Comparison of ENCODE assay signal across 15 mouse cellular contexts in genomic region chr11:117874419-117874818, GRCm38 (mm10). TPM values are rescaled to one million over a fixed set of nuclear protein-coding genes. Genes with fewer than 3 reads are reported as not detected.
DNase-seq lines count a peak whose midpoint lies in the region; ATAC-seq and TF ChIP-seq lines count a peak whose summit lies in the region.
"Had no signal": no experiment of that assay in that cellular context is flagged by ENCODE, and none has a peak within 500 bp of the region (broad histone marks: within the 10 kb centered on the region; RNA-seq: fewer than 3 reads in every experiment).

No protein-coding gene starts in this region.

- peaks cover 21% of the 10 kb centered on the region for H3K4me1 ChIP-seq in heart, postnatal 0 days (ENCODE audit: control insufficient read depth, insufficient read depth)
- peaks cover 22% of the 10 kb centered on the region; the same call in 1 of the 2 replicates for H3K4me1 ChIP-seq in lung, postnatal 0 days (ENCODE audit: insufficient read depth, low read depth, low read length)
- peaks cover 34% of the 10 kb centered on the region for H3K4me1 ChIP-seq in forebrain, embryonic 16.5 days (replicated peaks; ENCODE audit: control insufficient read depth, insufficient read depth, low read length)

- H3K27me3 ChIP-seq in heart, postnatal 0 days (ENCODE audit: control insufficient read depth, insufficient read depth, low read length): no peaks in the 10 kb centered on the region
- H3K27me3 ChIP-seq in lung, postnatal 0 days (replicated peaks; ENCODE audit: insufficient read depth, low read length): no peaks in the 10 kb centered on the region
- no peaks in the 10 kb centered on the region for H3K27me3 ChIP-seq in forebrain, embryonic 16.5 days (replicated peaks; ENCODE audit: control insufficient read depth, insufficient read depth, low read length)

- peak; percentile 33 for DNase-seq in heart, postnatal 0 days (ENCODE audit: low spot score)
- DNase-seq in heart, adult 9 months (ENCODE audit: low spot score in 2 of 2): no peak
- DNase-seq in lung, postnatal 0 days (ENCODE audit: low spot score): peak; percentile 68
- no peak for DNase-seq in lung, postnatal 10 days
- DNase-seq in ZHBTc4 (ENCODE audit: low read depth, low spot score): peak; percentile 73
- peak; percentile 52 to 66 for DNase-seq in thymus, postnatal 36 days
- DNase-seq in frontal cortex, adult 2 months (ENCODE audit: extremely low spot score in 1 of 2, low spot score in 1 of 2): no peak
- DNase-seq: gastrocnemius, postnatal 36 days; midbrain, embryonic 14.5 days had no signal

- 62% methylated on average over 4 of the region's 4 CpGs for WGBS in heart, postnatal 0 days
- WGBS in lung, postnatal 0 days: 61% methylated on average over 4 of the region's 4 CpGs
- 64% methylated on average over 4 of the region's 4 CpGs for WGBS in forebrain, embryonic 16.5 days

- no peak for ATAC-seq in heart, postnatal 0 days (ENCODE audit: insufficient read depth, low read depth)
- ATAC-seq in lung, postnatal 0 days: no peak
- no peak for ATAC-seq in forebrain, embryonic 16.5 days

- H3K4me3 ChIP-seq in heart, postnatal 0 days (ENCODE audit: low read depth, low read length): no peak overlapping the region
- H3K4me3 ChIP-seq in lung, postnatal 0 days (ENCODE audit: low read depth, low read length): no peak overlapping the region
- no peak overlapping the region for H3K4me3 ChIP-seq in forebrain, embryonic 16.5 days (replicated peaks; ENCODE audit: low read length)

- no peak overlapping the region for H3K9ac ChIP-seq in heart, postnatal 0 days (replicated peaks; ENCODE audit: low read depth, low read length)
- H3K9ac ChIP-seq in lung, postnatal 0 days (replicated peaks; ENCODE audit: low read depth): no peak overlapping the region
- H3K9ac ChIP-seq in forebrain, embryonic 16.5 days (replicated peaks; ENCODE audit: low read depth, low read length): no peak overlapping the region

- peak; percentile 35 for TF ChIP-seq CTCF in heart, postnatal 0 days (IDR thresholded peaks at IDR 0.05; ENCODE audit: low read depth)
- TF ChIP-seq CTCF in lung, postnatal 0 days (IDR thresholded peaks at IDR 0.05): peak; percentile 65

- H3K27ac ChIP-seq in heart, postnatal 0 days (ENCODE audit: low read depth): no peak overlapping the region
- no peak overlapping the region for H3K27ac ChIP-seq in lung, postnatal 0 days (ENCODE audit: low read length)
- H3K27ac ChIP-seq in forebrain, embryonic 16.5 days (ENCODE audit: low read length): no peak overlapping the region

- no peak for TF ChIP-seq EP300 in heart, postnatal 0 days (IDR thresholded peaks at IDR 0.05; ENCODE audit: low read depth)
- no peak for TF ChIP-seq EP300 in lung, postnatal 0 days (IDR thresholded peaks at IDR 0.05)

- H3K9me3 ChIP-seq in heart, postnatal 0 days (replicated peaks; ENCODE audit: control insufficient read depth, low read length): no peaks in the 10 kb centered on the region
- H3K9me3 ChIP-seq in lung, postnatal 0 days (ENCODE audit: low read length): no peaks in the 10 kb centered on the region
- no peaks in the 10 kb centered on the region for H3K9me3 ChIP-seq in forebrain, embryonic 16.5 days (ENCODE audit: control insufficient read depth, low read length)

- H3K4me2 ChIP-seq in heart, postnatal 0 days (ENCODE audit: low read depth, low read length): no peak overlapping the region
- H3K4me2 ChIP-seq in lung, postnatal 0 days (replicated peaks; ENCODE audit: low read depth, low read length): no peak overlapping the region
- H3K4me2 ChIP-seq in forebrain, embryonic 16.5 days (ENCODE audit: low read length): no peak overlapping the region

- no peaks in the 10 kb centered on the region for H3K36me3 ChIP-seq in heart, postnatal 0 days (replicated peaks; ENCODE audit: control insufficient read depth, insufficient read depth, low read length)
- no peaks in the 10 kb centered on the region for H3K36me3 ChIP-seq in lung, postnatal 0 days (ENCODE audit: insufficient read depth, low read length)
- H3K36me3 ChIP-seq in forebrain, embryonic 16.5 days (ENCODE audit: control insufficient read depth, insufficient read depth): no peaks in the 10 kb centered on the region

RNA-seq across cellular contexts. Expression of gene Tha1, which starts 1.1 kb away (rescaled TPM):
- 7.4 and 7.8 TPM in 2 replicates for total RNA-seq in heart, postnatal 0 days (2014; rRNA removed; ENCODE audit: low replicate concordance)
- polyA plus RNA-seq in heart, postnatal 0 days (2015; fragmentation: Nextera tagmentation; extraction: Ambion mirVana): 9.4 and 9.5 TPM in 2 replicates
- 6.3 and 8.4 TPM in 2 replicates for polyA plus RNA-seq in lung, postnatal 0 days (2015; fragmentation: Nextera tagmentation; extraction: Ambion mirVana)
- polyA plus RNA-seq in frontal cortex, adult 2 months (2012; rRNA removed): 9.0 and 9.1 TPM in 2 replicates
- polyA plus RNA-seq in forebrain, embryonic 16.5 days (2015; fragmentation: Nextera tagmentation; extraction: Ambion mirVana): 3.7 and 5.4 TPM in 2 replicates

RNA-seq across cellular contexts. Expression of gene Tmem235, which starts 13.9 kb away (rescaled TPM):
- total RNA-seq in heart, postnatal 0 days (2014; rRNA removed; ENCODE audit: low replicate concordance): not detected in 2 replicates
- polyA plus RNA-seq in heart, postnatal 0 days (2015; fragmentation: Nextera tagmentation; extraction: Ambion mirVana): not detected in 2 replicates
- polyA plus RNA-seq in lung, postnatal 0 days (2015; fragmentation: Nextera tagmentation; extraction: Ambion mirVana): not detected in 2 replicates
- polyA plus RNA-seq in frontal cortex, adult 2 months (2012; rRNA removed): not detected in 2 replicates
- not detected in 2 replicates for polyA plus RNA-seq in forebrain, embryonic 16.5 days (2015; fragmentation: Nextera tagmentation; extraction: Ambion mirVana)
- total RNA-seq: adrenal gland, postnatal 4 days; common myeloid progenitor, adult 5-6 weeks; gastrocnemius, postnatal 36 days; hematopoietic stem cell, adult 5-6 weeks had no signal
- polyA plus RNA-seq: kidney, embryonic 16.5 days; liver, embryonic 16.5 days; midbrain, embryonic 14.5 days had no signal

RNA-seq across cellular contexts. Expression of gene Birc5, which starts 25.4 kb away (rescaled TPM):
- total RNA-seq in heart, postnatal 0 days (2014; rRNA removed; ENCODE audit: low replicate concordance): 36.1 and 56.8 TPM in 2 replicates
- 83.6 and 85.0 TPM in 2 replicates for polyA plus RNA-seq in heart, postnatal 0 days (2015; fragmentation: Nextera tagmentation; extraction: Ambion mirVana)
- 15.0 and 26.2 TPM in 2 replicates for polyA plus RNA-seq in lung, postnatal 0 days (2015; fragmentation: Nextera tagmentation; extraction: Ambion mirVana)
- 2.8 and 3.4 TPM in 2 replicates for polyA plus RNA-seq in frontal cortex, adult 2 months (2012; rRNA removed)
- polyA plus RNA-seq in forebrain, embryonic 16.5 days (2015; fragmentation: Nextera tagmentation; extraction: Ambion mirVana): 72.6 and 82.9 TPM in 2 replicates

RNA-seq across cellular contexts. Expression of gene Tk1, which starts 48.5 kb away (rescaled TPM):
- total RNA-seq in heart, postnatal 0 days (2014; rRNA removed; ENCODE audit: low replicate concordance): 103 and 117 TPM in 2 replicates
- polyA plus RNA-seq in heart, postnatal 0 days (2015; fragmentation: Nextera tagmentation; extraction: Ambion mirVana): 41.4 and 44.0 TPM in 2 replicates
- polyA plus RNA-seq in lung, postnatal 0 days (2015; fragmentation: Nextera tagmentation; extraction: Ambion mirVana): 12.4 and 16.0 TPM in 2 replicates
- polyA plus RNA-seq in frontal cortex, adult 2 months (2012; rRNA removed): 1.5 and 1.6 TPM in 2 replicates
- polyA plus RNA-seq in forebrain, embryonic 16.5 days (2015; fragmentation: Nextera tagmentation; extraction: Ambion mirVana): 37.5 and 39.7 TPM in 2 replicates

RNA-seq across cellular contexts. Expression of gene Afmid, which starts 48.7 kb away (rescaled TPM):
- total RNA-seq in heart, postnatal 0 days (2014; rRNA removed; ENCODE audit: low replicate concordance): 14.5 and 17.6 TPM in 2 replicates
- polyA plus RNA-seq in heart, postnatal 0 days (2015; fragmentation: Nextera tagmentation; extraction: Ambion mirVana): 13.1 and 16.5 TPM in 2 replicates
- polyA plus RNA-seq in lung, postnatal 0 days (2015; fragmentation: Nextera tagmentation; extraction: Ambion mirVana): 2.4 and 2.9 TPM in 2 replicates
- 4.1 and 4.3 TPM in 2 replicates for polyA plus RNA-seq in frontal cortex, adult 2 months (2012; rRNA removed)
- 5.2 and 7.1 TPM in 2 replicates for polyA plus RNA-seq in forebrain, embryonic 16.5 days (2015; fragmentation: Nextera tagmentation; extraction: Ambion mirVana)

Comparison
In these comparisons a context has a peak if more than half of its experiments do, and no peak if none do; other contexts are left out.
1. DNase-seq: peak in heart, postnatal 0 days (single experiment), lung, postnatal 0 days (single experiment), ZHBTc4 (single experiment) and thymus, postnatal 36 days (2 of 2); none in heart, adult 9 months (0 of 2), lung, postnatal 10 days (single experiment) and frontal cortex, adult 2 months (0 of 2).